Mouse (Mus musculus) kidney, adult 11 months (tissue): ENCODE measurements around the gene Cnpy1.

Experiments
- DNase-seq: peaks from one replicate; pipeline ENCODE4 v3.0.0; 2022

Gene Cnpy1

GRCm38 (mm10) chr5:28238876-28239275 lies 6.7 kb downstream of the Cnpy1 start:
- DNase-seq, result no peak

GRCm38 (mm10) chr5:28238152-28238551 lies 7.5 kb downstream of the Cnpy1 start:
- DNase-seq, result no peak

GRCm38 (mm10) chr5:28237715-28238114 lies 7.9 kb downstream of the Cnpy1 start:
- DNase-seq, result no peak

GRCm38 (mm10) chr5:28237055-28237454 lies 8.6 kb downstream of the Cnpy1 start:
- DNase-seq, result no peak

GRCm38 (mm10) chr5:28236098-28236497 lies 9.5 kb downstream of the Cnpy1 start:
- DNase-seq, result no peak

- DNase-seq, result no peak
These were observed 13.5 kb downstream of the Cnpy1 start for GRCm38 (mm10) chr5:28232101-28232500.

- no peak for DNase-seq
These were observed 26.0 kb downstream of the Cnpy1 start for GRCm38 (mm10) chr5:28219596-28219995.

- no peak for DNase-seq
These were observed 32.2 kb downstream of the Cnpy1 start for GRCm38 (mm10) chr5:28213441-28213840.

- no peak for DNase-seq
These were observed 33.8 kb downstream of the Cnpy1 start for GRCm38 (mm10) chr5:28211651-28212310.

- DNase-seq, result no peak
These were observed 34.7 kb downstream of the Cnpy1 start for GRCm38 (mm10) chr5:28210591-28211550.

GRCm38 (mm10) chr5:28209549-28210431 lies 35.8 kb downstream of the Cnpy1 start:
- DNase-seq, result peak; percentile 17

GRCm38 (mm10) chr5:28208726-28209520 lies 36.7 kb downstream of the Cnpy1 start:
- no peak for DNase-seq

- DNase-seq, result no peak
These were observed 38.6 kb downstream of the Cnpy1 start for GRCm38 (mm10) chr5:28207043-28207442.

GRCm38 (mm10) chr5:28206448-28206847 lies 39.2 kb downstream of the Cnpy1 start:
- DNase-seq, result no peak

GRCm38 (mm10) chr5:28204678-28205077 lies 40.9 kb downstream of the Cnpy1 start:
- no peak for DNase-seq

GRCm38 (mm10) chr5:28203086-28203485 lies 42.5 kb downstream of the Cnpy1 start:
- DNase-seq, result no peak

- DNase-seq, result no peak
These were observed 46.3 kb downstream of the Cnpy1 start for GRCm38 (mm10) chr5:28199089-28199873.

GRCm38 (mm10) chr5:28195473-28195872 lies 50.1 kb downstream of the Cnpy1 start:
- no peak for DNase-seq

- no peak for DNase-seq
These were observed 53.5 kb downstream of the Cnpy1 start for GRCm38 (mm10) chr5:28192099-28192454.

GRCm38 (mm10) chr5:28191201-28192098 lies 54.2 kb downstream of the Cnpy1 start:
- DNase-seq, result no peak
